Mouse (Mus musculus) fibroblast of lung, adult 2 months (primary cell): Measurements from ENCODE around the gene Prss8.

Experiments used
- DNase-seq: peaks from one replicate; pipeline ENCODE4 v3.0.0-alpha.2; 2011; ENCODE audit warnings: low read depth

Prss8 gene

DNA sequence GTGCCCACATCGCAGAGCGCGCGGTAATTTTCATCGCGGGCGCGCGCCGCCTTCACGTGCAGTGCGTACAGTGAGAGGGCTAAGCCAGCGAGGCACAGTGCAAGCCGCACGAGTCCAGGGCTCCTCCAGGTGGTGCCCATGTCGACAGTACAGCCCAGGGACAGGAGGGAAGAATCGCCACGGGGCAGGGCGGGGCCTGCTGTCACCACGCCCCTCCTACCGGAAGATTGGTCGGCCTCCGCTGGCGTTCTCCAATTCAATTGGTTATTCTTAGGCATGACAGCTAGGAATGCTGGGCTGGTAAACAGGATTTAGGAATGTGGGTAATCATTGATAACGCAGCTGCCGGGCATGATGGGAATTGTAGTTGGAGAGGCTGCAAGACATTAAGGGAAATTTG lies 34.5 kb downstream of the Prss8 start, which contains the start of the genes Gm21974 and Vkorc1:
Gene Gm21974 (minus strand): TSS at position 13 of the 400 bp plus-strand sequence.
Gene Vkorc1 (minus strand): TSS at position 176 of the 400 bp plus-strand sequence.
- DNase-seq: peak; percentile 96

DNA sequence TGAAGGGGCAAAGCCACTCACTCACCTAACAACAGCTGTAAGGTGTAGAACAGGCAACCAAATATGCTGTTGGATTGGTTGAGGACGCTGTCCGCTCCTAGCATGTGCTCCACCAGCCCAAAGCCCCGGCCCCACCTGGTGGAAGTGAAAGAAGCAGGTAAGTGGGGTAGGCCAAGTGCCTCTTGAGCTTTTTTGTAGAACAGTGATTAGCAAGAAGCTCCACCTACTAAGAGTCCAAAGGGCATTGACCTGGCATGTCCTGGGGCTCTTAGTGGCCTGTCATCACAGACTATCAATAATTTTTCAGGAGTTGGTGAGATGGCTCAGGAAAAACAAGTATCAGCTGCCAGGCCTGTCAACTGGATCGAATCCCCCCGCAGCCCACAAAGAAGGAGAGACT lies 35.4 kb downstream of the Prss8 start:
- DNase-seq: no peak

DNA sequence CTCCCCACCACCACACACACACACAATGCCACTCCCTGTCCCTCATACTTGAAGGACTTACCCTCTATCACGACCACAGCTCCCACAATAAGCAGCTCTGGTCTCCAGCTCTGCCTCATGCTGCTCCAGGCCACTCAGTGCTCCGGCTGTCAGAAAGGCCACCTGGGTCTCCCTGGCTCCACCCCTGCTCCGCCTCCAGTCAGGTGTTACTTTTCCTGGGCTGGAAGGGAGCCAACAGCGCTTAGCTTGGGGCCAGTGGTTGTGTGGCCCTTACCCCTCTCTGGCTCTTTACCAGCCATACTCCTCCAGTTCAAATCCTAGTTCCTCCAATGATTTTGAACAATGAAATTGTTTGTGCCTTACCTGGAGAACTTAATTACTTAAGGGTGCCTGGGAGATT lies 39.1 kb downstream of the Prss8 start, which contains the start of gene Prss53:
Gene Prss53 (minus strand): TSS at position 173 of the 400 bp plus-strand sequence.
- DNase-seq: no peak

DNA sequence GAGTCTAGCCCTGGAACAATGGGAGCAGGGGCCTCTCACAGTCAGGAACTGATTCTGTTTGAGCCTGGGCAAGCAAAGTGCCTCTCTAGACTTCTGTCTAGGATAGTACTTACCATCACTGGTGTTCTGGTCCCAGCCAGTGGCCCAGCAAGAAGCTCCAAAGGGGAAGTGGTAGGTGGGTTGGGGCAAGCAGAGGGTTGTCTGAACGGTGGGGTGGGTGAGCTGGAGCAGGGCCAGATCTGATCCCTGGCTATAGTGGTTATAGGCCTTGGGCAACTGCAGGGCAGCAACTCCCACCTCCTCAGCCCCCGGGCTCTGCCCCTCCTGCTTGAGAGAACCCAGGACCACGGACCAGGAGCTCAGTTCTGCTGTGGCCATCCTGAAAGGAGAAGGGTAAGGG lies 41.1 kb downstream of the Prss8 start:
- no peak for DNase-seq

DNA sequence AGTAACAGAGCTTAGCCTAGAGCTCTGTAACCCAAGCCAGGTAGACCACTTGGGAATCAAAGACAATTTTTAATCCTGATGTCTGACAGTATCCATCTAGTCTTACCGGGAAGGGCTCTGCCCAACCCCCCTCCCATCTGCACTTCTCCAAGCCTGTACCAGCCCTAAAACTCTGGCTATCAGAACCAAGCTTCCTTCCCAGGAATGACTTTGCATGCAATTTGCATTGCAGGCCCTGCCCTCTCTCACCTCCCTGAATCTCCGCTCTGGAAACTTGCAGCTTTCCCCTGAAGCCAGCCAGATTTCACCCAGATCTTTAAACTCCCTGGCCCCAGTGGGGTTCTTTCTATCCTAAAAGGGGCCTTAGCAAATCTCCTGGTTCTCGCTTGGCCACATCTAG lies 42.1 kb downstream of the Prss8 start:
- DNase-seq: no peak

DNA sequence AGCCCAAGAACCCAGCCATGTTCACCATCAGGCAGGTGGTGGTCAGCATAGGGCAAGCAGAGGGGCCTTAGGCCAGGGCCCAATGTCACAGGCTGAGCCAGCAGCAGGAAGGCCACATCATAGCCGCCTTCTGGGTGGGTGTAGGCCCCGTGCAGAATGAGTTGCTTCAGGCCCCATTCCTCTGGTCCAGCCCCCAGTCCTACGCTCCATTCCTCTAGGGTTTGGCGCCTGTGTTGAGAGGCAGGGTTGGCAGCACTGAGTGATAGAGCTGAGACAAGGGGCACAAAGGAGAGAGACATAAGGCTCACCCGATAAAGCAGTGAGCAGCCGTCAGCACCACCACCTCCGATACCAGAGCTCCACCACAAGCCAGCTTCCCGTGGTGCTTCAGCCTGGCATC lies 42.7 kb downstream of the Prss8 start:
- no peak for DNase-seq

DNA sequence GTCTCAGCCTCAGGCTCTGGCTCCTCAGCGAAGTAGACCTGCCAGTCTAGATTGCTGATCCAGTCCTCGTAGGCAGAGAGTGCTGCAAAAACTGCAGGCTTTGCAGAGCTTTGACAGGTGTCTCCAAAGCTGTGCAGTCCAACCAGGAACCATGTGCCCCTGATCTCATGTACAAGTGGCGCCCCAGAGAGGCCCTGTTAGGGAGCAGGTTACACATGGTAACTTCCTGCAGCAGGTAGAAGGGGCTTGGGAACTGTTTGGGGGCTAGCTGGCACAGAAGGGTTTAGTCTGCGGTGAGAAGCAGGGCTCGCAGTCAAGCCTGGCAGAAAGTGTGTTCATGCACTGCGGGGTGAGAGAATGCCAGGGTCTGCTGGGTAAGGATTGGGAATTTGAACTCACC lies 43.4 kb downstream of the Prss8 start:
- DNase-seq: no peak

DNA sequence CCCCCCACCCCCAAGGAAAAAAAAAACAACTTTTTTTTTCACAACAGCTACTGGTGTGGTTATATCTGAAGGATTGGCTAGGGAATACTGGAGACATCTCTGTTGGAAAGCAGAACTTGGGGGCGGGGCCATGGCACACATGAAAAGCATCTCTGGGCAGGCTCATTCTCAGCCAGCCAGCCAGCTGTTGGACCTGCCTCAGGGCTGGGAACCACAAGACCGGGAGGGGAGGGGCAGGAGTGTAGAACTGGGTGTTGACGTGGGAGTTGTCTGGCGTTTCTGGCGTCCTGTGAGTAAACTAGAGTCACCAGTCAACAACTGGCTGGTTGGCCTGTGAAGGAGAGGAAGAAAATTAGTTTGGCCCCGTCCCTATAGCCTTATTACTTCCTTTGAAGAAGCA lies 44.0 kb downstream of the Prss8 start:
- peak; percentile 60 for DNase-seq

DNA sequence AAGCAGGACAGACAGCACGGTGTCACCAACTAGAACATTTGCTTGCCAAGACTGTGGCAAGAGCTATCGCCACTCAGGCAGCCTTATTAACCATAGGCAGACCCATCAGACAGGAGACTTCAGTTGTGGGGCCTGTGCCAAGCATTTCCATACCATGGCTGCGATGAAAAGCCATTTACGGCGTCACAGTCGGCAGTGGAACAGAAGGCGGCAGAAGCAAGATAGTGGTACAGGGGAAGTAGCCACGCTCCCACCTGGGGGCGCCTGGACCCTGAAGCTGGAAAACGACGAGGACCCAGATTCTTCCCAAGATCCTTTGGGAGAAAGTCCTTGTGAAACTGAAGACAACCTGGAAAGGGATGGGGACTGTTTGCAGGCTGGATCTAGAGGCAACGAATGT lies 49.5 kb downstream of the Prss8 start:
- DNase-seq: no peak

DNA sequence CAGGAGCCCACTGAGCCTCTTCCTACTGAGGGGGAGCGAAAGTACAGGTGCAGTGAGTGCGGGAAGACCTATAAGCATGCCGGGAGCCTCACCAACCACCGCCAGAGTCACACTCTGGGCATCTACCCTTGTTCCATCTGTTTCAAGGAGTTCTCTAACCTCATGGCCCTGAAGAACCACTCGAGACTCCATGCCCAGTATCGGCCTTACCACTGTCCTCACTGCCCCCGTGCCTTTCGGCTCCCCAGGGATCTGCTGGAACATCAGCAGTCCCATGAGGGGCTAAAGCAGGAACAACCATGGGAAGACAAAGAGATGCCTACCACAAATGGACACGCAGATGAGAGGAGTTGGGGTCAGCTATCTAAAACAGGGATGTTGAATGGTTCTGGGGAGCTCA lies 50.6 kb downstream of the Prss8 start:
- no peak for DNase-seq

DNA sequence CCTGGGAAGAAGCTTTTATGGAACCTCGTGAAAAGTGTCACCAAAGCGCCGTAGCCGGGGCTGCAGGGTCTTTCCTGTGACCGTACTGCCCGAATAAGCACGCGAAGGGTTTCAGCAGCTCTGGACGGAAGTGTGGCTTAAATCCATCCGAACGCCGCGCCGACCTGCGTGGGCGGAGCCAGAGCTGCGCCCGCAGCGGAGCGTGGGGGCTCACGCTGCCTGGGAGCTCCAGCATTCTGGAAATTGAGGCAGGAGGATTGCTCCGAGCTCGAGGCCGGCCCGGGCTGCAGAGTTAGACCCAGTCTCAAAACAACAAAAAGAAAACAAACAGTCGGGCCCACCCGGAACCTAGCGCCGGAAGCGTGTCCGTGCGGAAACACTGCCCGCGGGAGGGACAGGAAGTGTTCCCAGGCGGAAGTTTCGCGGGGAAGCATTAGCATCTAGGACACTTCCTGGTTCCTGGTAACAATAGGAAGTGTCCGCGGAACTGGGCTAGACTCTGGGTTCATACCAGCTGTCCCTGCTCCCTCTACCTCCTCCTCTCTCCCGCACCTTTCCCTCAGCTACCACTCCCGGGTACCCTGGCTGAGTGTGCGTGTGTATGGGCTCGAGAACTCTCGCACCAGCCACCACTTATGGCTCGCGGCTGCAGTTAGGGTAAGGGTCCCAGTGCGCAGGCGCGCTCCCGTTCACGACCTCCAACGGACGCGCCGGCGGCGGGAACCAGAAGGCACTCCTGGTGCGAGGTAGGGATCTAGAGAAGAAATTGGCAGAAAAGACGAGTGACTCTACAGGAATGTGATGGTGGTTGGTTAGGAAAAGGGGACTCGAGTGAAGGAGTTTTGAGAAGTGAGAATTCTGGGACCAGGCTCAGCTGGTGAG lies 53.2 kb downstream of the Prss8 start, which contains the start of gene Zfp668:
Gene Zfp668 (minus strand): TSS at position 362 of the 882 bp plus-strand sequence.
- peak; percentile 76 for DNase-seq

DNA sequence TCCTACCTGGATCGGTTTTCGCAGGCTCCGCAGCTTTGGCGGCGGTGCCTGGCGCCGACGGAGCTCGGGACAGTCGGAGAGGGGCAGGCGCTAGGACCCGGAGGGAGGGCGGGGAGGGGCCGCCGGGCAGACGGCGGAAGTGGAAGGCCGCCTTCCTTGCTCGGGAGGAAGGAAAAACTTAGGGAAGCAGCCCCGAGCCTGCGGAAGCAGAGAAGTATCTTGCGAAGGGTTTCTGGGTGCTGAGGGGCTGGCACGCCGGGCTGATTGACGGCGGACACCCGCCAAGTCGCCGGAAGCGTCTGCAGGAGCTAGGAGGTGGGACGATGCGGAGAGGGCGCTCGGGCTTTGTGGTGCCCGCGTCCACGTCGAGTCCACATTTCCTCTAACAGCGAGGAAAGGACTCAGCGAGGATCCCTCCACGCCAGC lies 53.9 kb downstream of the Prss8 start, which contains the start of gene Zfp646:
Gene Zfp646 (plus strand): TSS at position 181 of the 426 bp plus-strand sequence.
- DNase-seq: peak; percentile 49
